Mouse (Mus musculus): ENCODE data around the gene Aldh5a1.

Aldh5a1 gene

DNA sequence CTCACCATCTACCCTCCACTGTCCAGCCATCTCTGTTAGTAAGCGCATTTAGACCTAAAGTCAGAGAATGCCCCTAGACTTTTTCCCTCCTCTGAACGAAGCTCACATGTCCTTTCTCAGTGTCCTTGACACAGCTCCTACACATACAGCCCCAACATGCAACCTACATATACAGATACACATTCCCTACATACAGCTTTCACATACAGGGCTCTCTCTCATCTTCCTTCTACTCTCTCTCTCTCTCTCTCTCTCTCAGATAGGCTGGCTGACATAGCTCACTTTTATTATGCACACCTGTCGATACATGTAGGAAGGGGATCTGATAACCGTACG lies 721 bp downstream of the Aldh5a1 start:
- no peak for DNase-seq (ENCODE audit: low spot score in 2 of 2)

DNA sequence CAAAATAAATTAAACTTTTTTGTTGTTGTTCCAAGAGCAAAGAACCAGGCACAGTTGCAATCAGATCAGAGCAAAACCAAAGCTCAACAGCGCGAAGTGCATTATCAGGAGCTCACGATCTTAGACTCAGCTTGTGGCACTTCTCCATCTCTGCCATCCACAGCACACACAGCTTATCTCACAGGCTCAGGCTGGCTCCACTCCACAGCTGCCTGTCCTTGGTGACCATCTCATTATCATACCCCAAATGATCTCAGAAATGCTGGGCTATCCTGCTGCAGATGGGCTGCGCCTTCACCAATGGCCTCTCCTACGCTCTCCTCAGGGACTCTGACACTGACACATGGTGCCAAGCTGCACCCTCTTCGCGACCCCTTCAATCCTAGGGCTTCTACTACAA lies 4.3 kb downstream of the Aldh5a1 start:
- DNase-seq (ENCODE audit: low spot score in 2 of 2) = no peak

DNA sequence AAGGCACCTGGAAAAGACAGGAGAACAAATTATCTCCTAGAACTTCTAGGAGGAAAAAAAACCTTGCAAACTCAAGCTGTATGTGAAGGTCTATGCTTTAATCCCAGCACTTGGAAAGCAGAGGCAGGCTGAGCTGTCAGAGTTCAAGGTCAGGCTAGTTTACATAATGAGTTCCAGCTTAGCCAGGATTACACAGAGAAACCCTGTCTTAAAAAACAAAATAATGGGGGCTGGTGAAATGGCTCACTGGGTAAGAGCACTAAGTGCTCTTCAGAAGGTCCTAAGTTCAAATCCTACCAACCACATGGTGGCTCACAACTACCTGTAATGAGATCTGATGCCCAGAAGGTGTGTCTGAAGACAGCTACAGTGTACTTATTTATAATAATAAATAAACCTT lies 6.9 kb downstream of the Aldh5a1 start:
- no peak for DNase-seq (ENCODE audit: low spot score in 2 of 2)

DNA sequence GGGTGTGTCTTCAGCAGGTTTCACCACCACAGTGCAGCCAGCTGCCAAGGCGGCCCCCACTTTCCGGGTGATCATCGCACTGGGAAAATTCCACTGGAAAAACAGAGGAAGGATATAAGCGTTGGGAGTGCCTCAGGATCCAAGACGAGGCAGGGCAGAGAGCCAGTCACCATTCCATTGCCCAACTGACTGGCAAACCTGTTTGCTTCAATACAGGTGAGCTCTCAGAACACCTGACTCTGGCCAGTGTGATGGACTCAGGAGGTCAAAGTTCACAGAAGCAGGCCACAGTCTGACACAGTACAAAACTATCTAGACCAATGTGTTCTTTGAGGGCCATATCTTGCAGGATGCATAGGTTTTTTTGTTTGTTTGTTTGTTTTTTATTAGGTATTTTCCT lies 13.5 kb downstream of the Aldh5a1 start:
- no peak for DNase-seq (ENCODE audit: low spot score in 2 of 2)

GRCm38 (mm10) chr13:24921281-24921680 lies 16.2 kb downstream of the Aldh5a1 start:
- no peak for DNase-seq (ENCODE audit: low spot score in 2 of 2)

- DNase-seq (ENCODE audit: low spot score in 2 of 2) = no peak
These were observed 17.0 kb downstream of the Aldh5a1 start for GRCm38 (mm10) chr13:24920333-24920977.

DNA sequence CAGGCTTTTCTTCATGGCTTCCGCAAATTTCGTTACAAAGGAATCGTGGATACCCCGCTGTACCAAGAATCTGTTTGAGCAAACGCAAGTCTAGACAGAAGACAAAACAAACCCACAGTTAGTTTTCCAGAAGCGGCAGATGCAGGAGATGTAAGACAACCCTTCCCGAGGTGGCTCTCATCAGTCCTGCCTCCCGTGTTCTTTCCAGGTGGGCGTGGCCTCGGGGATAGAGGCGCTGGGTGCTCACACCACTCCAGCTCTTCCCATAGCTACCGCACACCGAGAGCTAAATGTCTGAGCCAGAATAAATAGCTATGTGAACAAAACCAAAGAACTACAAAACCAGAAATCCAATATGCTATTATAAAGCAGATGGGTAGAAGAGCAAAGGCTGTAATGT lies 21.6 kb downstream of the Aldh5a1 start:
- no peak for DNase-seq (ENCODE audit: low spot score in 2 of 2)

DNA sequence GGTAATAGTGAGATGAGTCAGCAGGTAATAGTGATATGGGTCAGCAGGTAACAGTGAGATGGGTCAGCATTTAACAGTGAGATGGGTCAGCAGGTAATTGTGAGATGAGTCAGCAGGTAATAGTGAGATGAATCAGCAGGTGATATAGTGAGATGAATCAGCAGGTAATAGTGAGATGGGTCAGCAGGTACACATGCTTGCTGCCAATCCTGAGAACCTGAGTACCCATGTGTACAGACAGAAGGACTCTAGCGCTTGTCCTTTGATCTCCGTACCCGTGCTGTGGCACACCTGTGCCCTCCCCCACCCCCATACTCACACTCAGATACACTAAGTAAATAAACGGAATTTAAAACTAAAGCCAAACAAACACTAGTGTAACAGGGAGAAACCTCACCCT lies 22.5 kb downstream of the Aldh5a1 start:
- DNase-seq (ENCODE audit: low spot score in 2 of 2) = no peak

DNA sequence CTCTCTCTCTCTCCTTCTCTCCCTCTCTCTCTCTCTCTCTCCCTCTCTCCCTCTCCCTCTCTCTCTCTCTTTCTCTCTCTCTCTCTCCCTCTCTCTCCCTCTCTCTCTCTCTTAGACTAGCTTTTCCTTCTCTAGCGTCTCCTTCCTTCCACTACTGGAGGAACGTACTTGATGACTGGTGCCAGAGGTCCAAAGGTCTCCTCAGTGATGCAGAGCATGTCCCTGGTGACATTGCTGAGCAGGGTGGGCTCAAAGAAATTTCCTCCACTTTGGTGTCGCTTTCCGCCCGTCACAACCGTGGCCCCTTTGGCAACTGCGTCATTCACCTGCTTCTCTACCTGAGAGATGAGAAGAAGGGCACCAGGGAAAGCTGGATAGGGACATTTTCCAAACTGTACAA lies 23.9 kb downstream of the Aldh5a1 start:
- DNase-seq (ENCODE audit: low spot score in 2 of 2) = no peak

GRCm38 (mm10) chr13:24909112-24909511 lies 28.3 kb downstream of the Aldh5a1 start:
- no peak for DNase-seq (ENCODE audit: low spot score in 2 of 2)

DNA sequence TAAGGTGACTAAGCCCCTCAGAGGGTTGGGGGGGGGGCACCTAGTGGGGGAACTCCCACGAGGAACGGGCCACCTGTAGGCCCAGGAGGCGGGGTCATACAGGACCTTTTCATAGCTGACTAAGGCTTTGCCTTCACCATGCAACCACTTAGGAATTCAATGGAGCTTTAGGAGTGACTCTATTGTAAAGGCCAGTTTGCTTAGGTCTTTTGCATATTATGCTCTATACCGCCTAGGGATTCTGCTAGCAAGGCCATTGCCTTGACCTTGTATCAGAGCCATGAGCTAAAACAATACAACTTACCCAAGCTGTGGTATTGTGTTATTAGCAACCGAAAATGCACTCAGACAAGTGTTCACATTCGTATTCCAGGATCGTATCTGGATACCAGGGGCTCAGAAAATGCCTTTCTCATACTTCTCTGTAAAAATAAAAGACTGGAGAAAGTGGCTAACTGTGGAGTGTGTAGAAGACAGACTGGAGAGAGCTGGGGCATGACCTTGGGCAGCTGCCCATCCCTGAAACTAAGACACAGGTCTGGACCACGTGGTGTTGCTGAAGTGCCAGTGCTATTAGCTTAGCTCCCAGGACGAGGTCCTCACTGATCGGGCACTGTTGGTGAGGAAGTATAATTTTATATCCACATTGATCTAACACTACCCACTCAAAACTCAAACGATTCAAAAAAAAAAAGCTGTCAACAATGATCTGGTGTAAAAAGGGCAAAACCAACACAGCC lies 30.5 kb downstream of the Aldh5a1 start:
- DNase-seq (ENCODE audit: low spot score in 2 of 2) = no peak

GRCm38 (mm10) chr13:24905422-24905821 lies 32.0 kb downstream of the Aldh5a1 start:
- DNase-seq (ENCODE audit: low spot score in 2 of 2) = no peak

DNA sequence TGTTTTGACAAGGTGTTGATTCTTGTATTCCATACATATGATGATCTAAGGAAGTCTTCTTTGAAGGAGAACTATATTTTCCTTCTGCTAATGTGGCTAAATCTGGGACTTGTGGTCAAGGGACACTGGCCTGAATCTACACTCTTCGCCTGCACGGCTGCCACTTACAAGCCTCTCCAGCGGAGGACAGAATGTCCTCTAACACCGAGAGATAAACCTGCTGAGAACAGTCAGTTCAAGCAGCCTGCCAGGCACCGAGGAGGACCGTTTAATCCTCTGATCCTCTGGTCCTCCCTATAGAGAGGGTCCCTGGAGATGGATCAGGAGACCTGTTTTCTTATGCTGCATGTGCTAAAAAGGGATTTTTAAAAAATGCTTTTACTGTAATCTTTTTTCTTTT lies 34.0 kb downstream of the Aldh5a1 start:
- no peak for DNase-seq (ENCODE audit: low spot score in 2 of 2)

DNA sequence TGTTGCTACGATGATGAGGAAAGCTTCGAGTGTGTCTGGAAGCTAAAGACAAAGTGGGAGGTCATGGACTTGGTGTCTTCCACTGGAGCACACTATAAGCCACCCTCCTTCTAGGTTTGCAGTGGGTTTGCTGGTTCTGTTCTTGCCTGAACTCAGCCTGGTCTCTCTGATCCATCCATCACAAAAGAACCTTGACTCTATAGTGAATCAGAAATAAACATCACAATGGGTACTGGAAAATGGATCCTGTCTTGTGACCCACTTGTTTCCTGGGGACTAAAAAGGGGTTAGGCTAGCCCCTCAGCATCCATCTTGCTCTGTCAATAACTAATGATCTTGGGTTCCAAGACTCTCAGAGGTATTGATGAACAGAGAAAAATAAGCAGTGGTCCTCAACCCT lies 35.5 kb downstream of the Aldh5a1 start:
- DNase-seq (ENCODE audit: low spot score in 2 of 2) = no peak

GRCm38 (mm10) chr13:24893880-24894279 lies 43.6 kb downstream of the Aldh5a1 start:
- no peak for DNase-seq (ENCODE audit: low spot score in 2 of 2)

DNA sequence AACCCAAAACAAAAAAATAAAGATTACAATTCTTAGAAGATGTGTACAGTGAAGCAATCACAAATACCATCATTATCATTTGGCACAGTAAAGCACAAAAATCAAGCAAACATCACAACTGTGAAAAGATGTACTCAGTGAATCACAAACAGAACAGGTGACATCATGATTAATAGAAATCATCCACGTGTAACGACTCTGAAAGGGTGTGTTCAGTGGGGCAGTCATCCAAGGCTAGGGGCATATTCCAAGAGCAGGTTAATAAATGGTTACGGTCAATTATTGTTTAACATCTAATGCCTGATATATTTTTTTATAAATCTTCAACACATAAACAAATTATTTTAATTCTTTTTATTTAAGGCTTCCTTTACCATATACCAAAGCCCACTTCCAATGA lies 44.9 kb downstream of the Aldh5a1 start:
- DNase-seq (ENCODE audit: low spot score in 2 of 2) = no peak

DNA sequence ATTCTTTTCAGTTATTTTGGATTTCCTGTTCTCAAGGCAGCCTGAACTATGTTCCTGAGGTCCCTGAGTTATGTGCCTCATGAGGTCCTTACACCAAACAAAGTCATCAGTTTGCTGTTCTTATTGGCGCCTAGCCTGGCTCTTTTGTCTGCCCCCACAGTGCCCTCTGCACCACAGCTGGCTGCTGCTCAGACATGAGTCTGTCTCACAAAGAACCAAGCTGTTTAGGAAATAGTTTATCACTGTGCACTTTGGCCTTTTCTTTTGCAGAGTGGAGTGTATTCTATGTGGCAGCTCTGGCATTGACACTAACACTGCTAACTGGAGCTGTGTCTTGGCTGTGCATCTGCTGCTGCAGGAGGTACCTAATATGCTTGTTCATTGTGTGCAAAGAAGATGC lies 47.9 kb downstream of the Aldh5a1 start:
- no peak for DNase-seq (ENCODE audit: low spot score in 2 of 2)

GRCm38 (mm10) chr13:24882411-24882810 lies 55.0 kb downstream of the Aldh5a1 start:
- no peak for DNase-seq (ENCODE audit: low spot score in 2 of 2)

GRCm38 (mm10) chr13:24880704-24881103 lies 56.8 kb downstream of the Aldh5a1 start:
- no peak for DNase-seq (ENCODE audit: low spot score in 2 of 2)

DNA sequence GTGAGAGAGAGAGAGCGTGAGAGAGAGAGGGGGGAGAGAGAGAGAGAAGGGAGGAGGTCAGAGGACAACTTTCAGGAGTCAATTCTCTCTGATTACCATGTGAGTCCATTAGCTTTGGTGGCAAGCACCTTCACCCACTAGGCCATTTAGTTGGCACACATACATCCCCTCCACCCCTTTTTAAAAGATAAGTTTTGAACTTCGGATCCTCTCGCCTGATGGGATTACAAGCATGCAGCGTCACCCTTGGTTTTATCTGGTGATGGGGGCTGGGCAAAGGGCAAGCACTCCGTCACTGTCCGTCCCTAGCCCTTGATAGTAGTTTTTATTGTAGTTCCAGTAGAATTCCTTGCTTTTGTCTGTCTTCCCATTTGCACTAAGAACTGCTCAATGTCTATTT lies 57.3 kb downstream of the Aldh5a1 start:
- no peak for DNase-seq (ENCODE audit: low spot score in 2 of 2)

- no peak for DNase-seq (ENCODE audit: low spot score in 2 of 2)
These were observed 58.0 kb downstream of the Aldh5a1 start for GRCm38 (mm10) chr13:24879359-24880040.

GRCm38 (mm10) chr13:24868233-24868632 lies 69.2 kb downstream of the Aldh5a1 start:
- DNase-seq (ENCODE audit: low spot score in 2 of 2) = no peak

- DNase-seq (ENCODE audit: low spot score in 2 of 2) = no peak
These were observed 69.7 kb downstream of the Aldh5a1 start for GRCm38 (mm10) chr13:24867789-24868188.

Measured in right cerebral cortex, postnatal 36 days (tissue).